Mouse (Mus musculus): ENCODE data around the gene 1700037H04Rik.

Gene 1700037H04Rik

GRCm38 (mm10) chr2:131179246-131179886, 19.5 kb upstream of the 1700037H04Rik start:
- DNase-seq (ENCODE audit: low spot score): no peak

- no peak for DNase-seq (ENCODE audit: low spot score)
Measured at GRCm38 (mm10) chr2:131178828-131179245, 19.0 kb upstream of the 1700037H04Rik start.

GRCm38 (mm10) chr2:131177932-131178331, 18.1 kb upstream of the 1700037H04Rik start:
- no peak for DNase-seq (ENCODE audit: low spot score)

GRCm38 (mm10) chr2:131176491-131176890, 16.6 kb upstream of the 1700037H04Rik start:
- no peak for DNase-seq (ENCODE audit: low spot score)

GRCm38 (mm10) chr2:131175945-131176309, 16.0 kb upstream of the 1700037H04Rik start:
- DNase-seq (ENCODE audit: low spot score): no peak

- no peak for DNase-seq (ENCODE audit: low spot score)
Measured at GRCm38 (mm10) chr2:131175286-131175944, 15.5 kb upstream of the 1700037H04Rik start.

- no peak for DNase-seq (ENCODE audit: low spot score)
Measured at GRCm38 (mm10) chr2:131174700-131175099, 14.8 kb upstream of the 1700037H04Rik start.

GRCm38 (mm10) chr2:131172322-131172721, 12.4 kb upstream of the 1700037H04Rik start:
- no peak for DNase-seq (ENCODE audit: low spot score)

- DNase-seq (ENCODE audit: low spot score): no peak
Measured at GRCm38 (mm10) chr2:131171401-131172104, 11.7 kb upstream of the 1700037H04Rik start.

GRCm38 (mm10) chr2:131170936-131171335, 11.1 kb upstream of the 1700037H04Rik start:
- DNase-seq (ENCODE audit: low spot score): no peak

- DNase-seq (ENCODE audit: low spot score): no peak
Measured at GRCm38 (mm10) chr2:131168914-131169313, 9.0 kb upstream of the 1700037H04Rik start.

- no peak for DNase-seq (ENCODE audit: low spot score)
Measured at GRCm38 (mm10) chr2:131167984-131168383, 8.1 kb upstream of the 1700037H04Rik start.

GRCm38 (mm10) chr2:131166172-131166571, 6.3 kb upstream of the 1700037H04Rik start:
- DNase-seq (ENCODE audit: low spot score): no peak

GRCm38 (mm10) chr2:131163924-131164323, 4.0 kb upstream of the 1700037H04Rik start:
- DNase-seq (ENCODE audit: low spot score): no peak

- DNase-seq (ENCODE audit: low spot score): no peak
Measured at GRCm38 (mm10) chr2:131160671-131161111, 810 bp upstream of the 1700037H04Rik start.

- no peak for DNase-seq (ENCODE audit: low spot score)
Measured at GRCm38 (mm10) chr2:131159491-131159910, 380 bp downstream of the 1700037H04Rik start.

GRCm38 (mm10) chr2:131156987-131157386, 2.9 kb downstream of the 1700037H04Rik start:
- no peak for DNase-seq (ENCODE audit: low spot score)

- no peak for DNase-seq (ENCODE audit: low spot score)
Measured at GRCm38 (mm10) chr2:131154036-131154435, 5.8 kb downstream of the 1700037H04Rik start.

GRCm38 (mm10) chr2:131152166-131152730, 7.6 kb downstream of the 1700037H04Rik start:
- DNase-seq (ENCODE audit: low spot score): no peak

- no peak for DNase-seq (ENCODE audit: low spot score)
Measured at GRCm38 (mm10) chr2:131149254-131149578, 10.7 kb downstream of the 1700037H04Rik start.

- DNase-seq (ENCODE audit: low spot score): no peak
Measured at GRCm38 (mm10) chr2:131148353-131149253, 11.3 kb downstream of the 1700037H04Rik start.

GRCm38 (mm10) chr2:131147043-131147365, 12.9 kb downstream of the 1700037H04Rik start:
- no peak for DNase-seq (ENCODE audit: low spot score)

Measured in layer of hippocampus, adult 9-10 months (tissue).